Mouse (Mus musculus): ENCODE measurements around the gene Stx8.

Stx8 gene

GRCm38 (mm10) chr11:68188695-68189201 lies 222.8 kb downstream of the Stx8 start:
- ATAC-seq (ENCODE audit: insufficient number of reproducible peaks, low FRiP score, low TSS enrichment) = no peak

- no peak for ATAC-seq (ENCODE audit: insufficient number of reproducible peaks, low FRiP score, low TSS enrichment)
Measured at GRCm38 (mm10) chr11:68190849-68191248, 224.9 kb downstream of the Stx8 start.

GRCm38 (mm10) chr11:68195168-68195567 lies 229.2 kb downstream of the Stx8 start:
- ATAC-seq (ENCODE audit: insufficient number of reproducible peaks, low FRiP score, low TSS enrichment) = no peak

- no peak for ATAC-seq (ENCODE audit: insufficient number of reproducible peaks, low FRiP score, low TSS enrichment)
Measured at GRCm38 (mm10) chr11:68195693-68196176, 229.7 kb downstream of the Stx8 start.

GRCm38 (mm10) chr11:68196566-68196965 lies 230.6 kb downstream of the Stx8 start:
- ATAC-seq (ENCODE audit: insufficient number of reproducible peaks, low FRiP score, low TSS enrichment) = no peak

- ATAC-seq (ENCODE audit: insufficient number of reproducible peaks, low FRiP score, low TSS enrichment) = no peak
Measured at GRCm38 (mm10) chr11:68197471-68197870, 231.5 kb downstream of the Stx8 start.

GRCm38 (mm10) chr11:68198696-68199095 lies 232.7 kb downstream of the Stx8 start:
- no peak for ATAC-seq (ENCODE audit: insufficient number of reproducible peaks, low FRiP score, low TSS enrichment)

GRCm38 (mm10) chr11:68199103-68199502 lies 233.1 kb downstream of the Stx8 start:
- no peak for ATAC-seq (ENCODE audit: insufficient number of reproducible peaks, low FRiP score, low TSS enrichment)

GRCm38 (mm10) chr11:68199801-68200423 lies 233.9 kb downstream of the Stx8 start:
- ATAC-seq (ENCODE audit: insufficient number of reproducible peaks, low FRiP score, low TSS enrichment) = no peak

GRCm38 (mm10) chr11:68200500-68200899 lies 234.5 kb downstream of the Stx8 start:
- no peak for ATAC-seq (ENCODE audit: insufficient number of reproducible peaks, low FRiP score, low TSS enrichment)

- no peak for ATAC-seq (ENCODE audit: insufficient number of reproducible peaks, low FRiP score, low TSS enrichment)
Measured at GRCm38 (mm10) chr11:68201063-68201462, 235.1 kb downstream of the Stx8 start.

GRCm38 (mm10) chr11:68201811-68202459 lies 235.9 kb downstream of the Stx8 start:
- no peak for ATAC-seq (ENCODE audit: insufficient number of reproducible peaks, low FRiP score, low TSS enrichment)

GRCm38 (mm10) chr11:68202561-68202960 lies 236.6 kb downstream of the Stx8 start:
- no peak for ATAC-seq (ENCODE audit: insufficient number of reproducible peaks, low FRiP score, low TSS enrichment)

GRCm38 (mm10) chr11:68203658-68204315 lies 237.8 kb downstream of the Stx8 start:
- ATAC-seq (ENCODE audit: insufficient number of reproducible peaks, low FRiP score, low TSS enrichment) = no peak

- no peak for ATAC-seq (ENCODE audit: insufficient number of reproducible peaks, low FRiP score, low TSS enrichment)
Measured at GRCm38 (mm10) chr11:68204407-68204806, 238.4 kb downstream of the Stx8 start.

- no peak for ATAC-seq (ENCODE audit: insufficient number of reproducible peaks, low FRiP score, low TSS enrichment)
Measured at GRCm38 (mm10) chr11:68205572-68206229, 239.7 kb downstream of the Stx8 start.

- no peak for ATAC-seq (ENCODE audit: insufficient number of reproducible peaks, low FRiP score, low TSS enrichment)
Measured at GRCm38 (mm10) chr11:68208023-68208422, 242.0 kb downstream of the Stx8 start.

- no peak for ATAC-seq (ENCODE audit: insufficient number of reproducible peaks, low FRiP score, low TSS enrichment)
Measured at GRCm38 (mm10) chr11:68208582-68208981, 242.6 kb downstream of the Stx8 start.

GRCm38 (mm10) chr11:68209506-68209905 lies 243.5 kb downstream of the Stx8 start:
- no peak for ATAC-seq (ENCODE audit: insufficient number of reproducible peaks, low FRiP score, low TSS enrichment)

- ATAC-seq (ENCODE audit: insufficient number of reproducible peaks, low FRiP score, low TSS enrichment) = no peak
Measured at GRCm38 (mm10) chr11:68210714-68211113, 244.7 kb downstream of the Stx8 start.
